Mouse (Mus musculus) mouse trophoblast stem cell (cell line): ENCODE data around the gene Itgb3.

Source experiments
- in situ Hi-C, 2 experiments: fragments of 300-500 bp; cut with MseI, MboI; formaldehyde crosslinking; loops; 2 replicates in 1 of 2; 3 replicates in 1 of 2; pipeline ENCODE4 v1.15.1; 2025

The Itgb3 gene

DNA sequence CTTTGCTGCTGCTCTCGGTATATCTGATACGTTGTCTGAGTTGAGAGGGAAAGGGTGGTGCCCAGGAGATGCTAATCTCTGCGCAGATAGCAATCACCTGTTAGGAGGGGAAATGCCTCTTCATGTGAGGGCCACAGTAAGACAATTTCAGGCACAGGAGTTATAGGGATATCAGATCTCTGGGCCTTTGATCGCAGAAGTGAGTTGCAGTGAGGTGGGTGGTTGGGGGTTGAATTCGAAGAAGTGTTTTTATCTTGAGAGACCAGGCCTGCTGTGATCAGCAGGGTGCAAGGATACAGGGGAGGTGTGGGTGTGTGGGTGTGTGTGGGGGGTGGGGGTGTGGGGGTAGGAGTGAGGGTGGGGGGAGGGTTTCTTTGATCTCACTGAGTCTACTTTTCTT is 53.3 kb downstream of the Itgb3 start:
- in situ Hi-C loops, result no loop called here

DNA sequence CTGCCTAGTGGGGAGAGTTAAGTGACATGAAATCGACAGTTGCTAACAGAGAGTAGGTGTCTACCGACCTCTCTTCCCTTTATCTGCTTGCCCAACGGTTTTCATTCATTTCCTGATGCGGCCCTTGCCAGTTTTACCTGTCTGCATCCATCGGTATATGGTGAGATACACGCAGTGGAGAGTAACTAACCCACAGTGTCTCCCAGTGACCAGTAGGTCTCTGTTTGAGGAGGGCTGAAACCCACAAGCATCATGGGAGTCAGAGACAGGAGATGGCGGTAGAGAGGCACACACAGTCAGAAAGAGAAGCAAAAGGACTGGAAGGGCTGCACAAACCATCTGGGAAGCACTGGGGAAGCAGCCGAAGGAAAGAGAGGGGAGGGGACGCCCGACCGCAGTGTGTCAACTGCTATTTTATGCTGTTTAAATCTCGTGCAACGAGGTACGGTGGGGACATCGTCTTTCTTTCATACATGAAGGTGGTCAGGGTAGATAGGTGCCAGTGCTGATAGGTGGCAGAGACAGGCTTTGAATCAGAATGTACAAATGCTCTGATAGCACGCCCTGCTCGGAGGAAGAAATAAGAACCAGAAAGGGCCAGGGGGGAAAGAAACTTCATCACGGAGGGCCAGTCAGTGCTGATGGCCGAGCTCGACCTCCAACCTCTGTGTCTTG is 53.9 kb downstream of the Itgb3 start:
- in situ Hi-C loops, result no loop called here

DNA sequence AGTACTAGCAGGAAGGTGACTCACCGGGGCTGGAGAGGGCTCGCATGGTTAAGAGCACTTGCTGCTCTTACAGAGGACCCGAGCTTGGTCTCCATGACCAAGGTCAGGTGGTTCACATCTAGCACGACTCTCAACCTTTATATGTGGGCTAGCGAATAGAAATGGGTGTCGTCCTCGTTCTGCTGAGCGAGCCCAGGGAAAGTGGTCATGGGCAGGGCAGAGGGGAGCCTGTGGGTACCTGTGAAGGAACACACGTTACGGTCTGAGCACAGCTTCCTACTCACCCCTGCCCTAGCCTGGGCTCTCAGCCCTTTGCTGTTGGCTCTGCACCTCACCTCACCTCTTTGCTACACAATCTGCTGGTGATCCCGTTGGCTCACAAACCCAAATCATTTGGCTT is 54.8 kb downstream of the Itgb3 start:
- in situ Hi-C loops, result no loop called here

DNA sequence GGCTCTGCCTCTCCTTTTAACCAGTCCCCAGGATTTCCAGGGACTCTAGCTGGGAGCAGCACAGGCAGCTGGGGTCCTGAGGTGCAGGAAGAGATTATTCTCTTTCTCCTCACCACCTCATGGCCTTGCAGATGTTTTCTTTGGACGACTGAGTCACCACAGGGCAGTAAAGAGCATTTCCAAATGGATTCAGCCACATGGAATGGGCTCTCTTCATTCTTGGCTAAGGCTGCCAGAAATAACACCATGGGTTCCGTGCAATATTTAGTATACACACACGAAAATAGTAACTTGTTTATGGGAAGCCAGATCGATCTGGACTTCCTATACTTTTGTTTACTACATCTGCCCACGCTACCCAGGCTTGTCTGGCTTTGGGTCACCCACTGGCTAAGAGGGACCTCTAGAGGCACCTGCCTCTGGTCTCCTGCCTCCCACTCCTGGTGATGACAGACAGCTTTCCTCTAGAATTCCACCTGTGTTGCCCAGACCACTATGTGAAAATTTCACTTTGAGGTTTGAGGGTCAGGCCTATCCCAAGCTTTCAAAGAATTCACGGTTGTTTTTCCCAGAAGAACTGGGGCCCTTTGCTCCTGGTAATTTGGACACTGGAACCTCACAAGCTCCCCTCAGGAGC is 55.6 kb downstream of the Itgb3 start:
- in situ Hi-C loops, result no loop called here

DNA sequence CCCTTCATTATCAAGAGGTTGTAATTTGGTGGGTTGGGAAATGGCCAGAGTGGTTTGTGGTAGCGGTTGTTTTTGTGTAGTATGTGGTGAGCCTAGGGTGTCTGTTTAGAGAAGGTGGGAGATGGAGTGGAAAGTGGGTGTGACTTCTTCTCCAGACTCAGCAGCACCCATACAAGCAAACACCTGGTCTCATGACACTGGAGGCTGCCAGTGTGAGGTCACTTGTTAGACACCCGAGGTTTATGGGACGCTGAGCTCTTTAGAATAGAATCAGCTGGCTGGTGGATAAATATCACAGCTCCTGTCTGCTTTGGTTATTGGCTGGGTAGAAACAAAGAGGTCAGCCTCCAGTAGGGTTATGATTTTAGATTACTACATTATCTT is 56.1 kb downstream of the Itgb3 start:
- in situ Hi-C loops, result no loop called here

DNA sequence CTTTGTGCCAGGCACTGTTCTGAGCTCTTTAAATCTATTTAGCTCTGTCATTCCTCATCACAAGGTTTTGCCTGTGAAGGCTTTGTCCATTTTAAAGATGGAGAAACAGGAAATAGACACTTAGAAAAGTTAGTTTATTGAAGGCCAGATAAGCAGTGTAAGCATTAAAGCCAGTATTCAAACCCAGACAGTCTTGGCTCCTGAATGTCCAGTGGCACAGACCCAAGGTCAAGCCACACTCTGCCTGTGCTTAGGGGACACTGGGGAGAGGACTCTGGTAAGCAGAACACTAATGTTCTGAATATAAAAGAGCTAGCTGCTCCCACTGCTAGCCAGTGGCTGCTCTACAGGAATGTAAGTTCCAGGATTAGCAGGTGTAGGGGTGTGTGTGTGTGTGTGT is 56.6 kb downstream of the Itgb3 start:
- in situ Hi-C loops, result no loop called here

DNA sequence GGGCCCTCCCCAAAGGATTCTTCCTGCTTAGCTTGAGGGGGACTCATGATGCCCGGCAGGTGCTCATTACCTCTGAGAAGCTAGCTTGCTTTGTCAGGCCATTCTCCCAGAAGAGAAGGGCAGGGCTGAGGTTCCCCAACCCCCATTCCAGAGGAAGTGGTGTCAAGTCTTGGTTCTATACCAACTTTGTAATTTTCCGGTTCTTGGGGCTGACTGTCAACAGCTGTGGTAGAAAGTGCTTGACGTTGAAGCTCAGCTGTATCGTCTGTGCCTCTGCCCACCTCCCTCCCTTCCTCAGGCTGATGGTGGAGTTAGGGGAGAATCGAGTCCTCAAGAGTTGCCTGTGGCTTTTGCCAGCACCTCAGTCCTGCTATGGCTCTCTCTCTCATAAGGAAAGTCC is 59.6 kb downstream of the Itgb3 start:
- in situ Hi-C loops, result no loop called here

DNA sequence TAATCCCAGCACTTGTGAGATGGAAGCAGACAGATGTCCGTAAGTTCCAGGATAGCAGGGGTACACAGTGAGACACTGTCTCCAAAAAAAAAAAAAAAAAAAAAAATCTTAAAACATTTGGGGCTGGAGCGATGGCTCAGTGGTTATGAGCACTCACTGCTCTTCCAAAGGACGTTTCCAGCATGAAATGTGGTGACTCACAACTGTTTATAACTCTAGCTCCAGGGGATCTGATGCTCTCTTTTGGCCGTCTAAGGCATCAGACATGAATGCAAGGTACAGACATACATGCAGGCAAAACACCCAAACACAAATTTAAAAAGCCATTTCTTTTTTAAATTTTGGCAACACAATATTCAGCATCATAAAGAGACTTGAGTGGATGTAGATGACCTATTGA is 65.6 kb downstream of the Itgb3 start:
- in situ Hi-C loops, result no loop called here

DNA sequence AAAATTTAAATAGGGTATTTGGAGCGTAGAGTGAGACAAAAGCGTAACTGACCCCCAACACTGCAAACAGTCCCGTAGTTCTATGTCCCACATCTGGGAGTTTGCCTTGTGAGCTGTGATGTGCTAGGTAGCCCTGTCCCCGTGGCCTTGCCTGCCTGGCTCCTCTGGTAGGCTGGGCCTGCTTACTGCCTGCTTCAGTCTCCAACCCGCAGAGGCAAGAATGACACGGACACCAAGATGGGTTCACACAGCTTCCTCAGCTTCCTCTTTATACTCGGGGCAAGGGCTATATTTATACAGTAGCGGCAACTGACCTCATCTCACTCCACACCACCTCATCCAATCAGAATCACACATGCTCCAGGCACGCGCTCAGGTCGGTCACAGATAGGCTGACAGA is 67.0 kb downstream of the Itgb3 start:
- in situ Hi-C loops, result no loop called here

DNA sequence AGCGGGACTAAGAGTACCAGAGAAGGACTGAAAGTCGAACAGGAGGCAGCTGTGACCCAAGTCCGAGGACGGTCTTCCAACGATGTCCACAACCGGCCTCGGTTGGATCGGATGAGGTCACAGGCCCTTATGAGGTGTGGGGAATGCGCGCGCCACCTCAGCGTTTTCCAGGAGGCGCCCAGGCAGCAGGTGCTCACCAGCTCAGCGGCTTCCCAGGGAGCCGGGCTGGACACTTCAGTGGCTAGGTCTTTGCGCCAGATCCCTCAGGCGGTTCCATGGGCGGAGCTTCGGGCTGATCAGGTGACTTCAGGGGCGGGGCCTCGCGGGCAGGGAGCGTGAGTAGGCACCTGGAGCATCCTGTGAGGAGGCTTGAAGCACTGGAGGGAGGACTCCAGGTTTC is 77.7 kb downstream of the Itgb3 start, which contains the start of gene Gm11639:
Gene Gm11639 (plus strand): TSS at position 160 of the 400 bp plus-strand sequence.
- in situ Hi-C loops, result no loop called here

DNA sequence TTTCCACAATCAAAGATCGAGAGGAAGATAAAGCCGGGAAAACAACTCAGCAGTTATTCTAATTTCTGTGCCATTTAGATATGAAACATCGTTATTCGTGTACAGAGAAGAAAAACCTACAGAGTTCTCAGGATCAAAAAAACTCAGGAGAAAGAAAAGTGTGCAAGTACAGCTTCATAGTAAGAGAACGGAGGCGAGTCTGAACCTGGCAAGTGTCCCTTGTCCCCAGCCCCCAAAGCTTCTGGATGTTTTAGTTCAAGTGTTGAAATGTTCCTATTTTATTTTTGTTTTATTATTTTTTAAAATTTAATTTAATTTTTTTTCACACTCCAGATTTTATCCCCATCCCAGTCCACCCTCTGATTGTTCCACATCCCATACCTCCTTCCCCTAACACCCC is 85.4 kb downstream of the Itgb3 start:
- in situ Hi-C loops, result no loop called here

DNA sequence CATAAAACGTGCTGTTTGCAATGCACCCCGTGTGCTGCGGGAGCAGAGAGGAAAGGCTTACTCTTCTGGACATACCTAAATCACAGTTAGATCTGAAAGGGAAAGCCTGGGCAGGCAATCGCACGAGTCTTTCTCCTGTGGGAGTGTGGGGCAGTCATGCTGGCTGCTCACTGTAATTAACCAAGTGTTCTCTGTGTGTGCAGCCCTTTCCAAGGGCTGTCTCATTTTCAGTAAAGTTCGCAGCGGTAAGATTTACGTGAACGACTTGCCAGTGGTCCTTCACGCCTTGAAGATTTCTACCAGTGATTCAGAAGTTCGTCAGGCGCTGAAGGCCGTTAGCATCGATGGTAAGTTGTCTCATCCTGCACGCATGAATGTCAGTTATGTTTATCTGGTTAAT is 96.3 kb downstream of the Itgb3 start:
- in situ Hi-C loops, result no loop called here

DNA sequence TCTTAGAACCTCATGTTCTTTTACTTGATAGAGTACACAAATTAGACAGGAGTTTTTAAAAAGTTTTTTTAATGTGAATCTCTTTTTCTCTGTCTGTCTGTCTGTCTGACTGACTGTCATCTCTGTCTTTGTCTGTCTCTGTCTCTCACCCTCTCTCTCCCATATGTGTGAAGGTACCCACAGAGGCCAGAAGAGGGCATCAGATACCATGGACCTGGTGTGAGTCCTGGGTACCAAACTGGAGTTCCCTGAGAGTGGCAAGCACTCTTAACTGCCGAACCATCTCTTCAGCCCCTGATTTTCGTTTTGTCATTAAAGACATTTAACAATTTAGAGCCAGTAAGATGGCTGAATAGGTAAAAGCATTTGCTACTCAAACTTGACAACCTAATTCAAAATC is 99.3 kb downstream of the Itgb3 start:
- in situ Hi-C loops, result no loop called here
